Mouse (Mus musculus): ENCODE measurements at regions not wholly inside any gene's neighbourhood (a gene's known extent, or its start where the extent isn't known, plus 50 kb on each side); places are given as distances from the start of the nearest gene placed in this dataset.

DNA sequence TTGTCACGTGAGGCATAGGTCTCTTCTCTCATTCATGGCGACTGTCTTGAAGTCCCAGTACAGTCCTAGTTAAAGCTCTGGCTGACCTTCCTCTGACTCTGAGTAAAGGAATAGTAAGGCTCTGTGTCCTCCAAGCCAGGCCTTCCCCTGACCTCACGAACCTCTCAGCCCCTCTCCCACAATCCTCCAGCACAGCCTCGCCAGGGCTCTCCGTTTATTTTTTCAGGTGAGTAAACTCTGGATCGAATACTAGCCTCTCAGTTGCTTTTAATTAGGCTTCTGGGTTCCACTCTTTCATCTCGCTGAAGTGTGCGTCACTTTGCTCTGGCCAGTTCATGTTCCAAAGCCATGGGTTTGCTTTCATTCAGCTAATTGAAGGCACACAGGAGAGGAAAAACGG lies 133.8 kb downstream of the Mylk4 start:
- no peak overlapping the region for H3K27ac ChIP-seq (ENCODE audit: control insufficient read depth, insufficient read depth, low read depth, low read length, poor library complexity)
- no peaks in the 10 kb centered on the region; the same call in 1 of the 2 replicates for H3K4me1 ChIP-seq (ENCODE audit: control insufficient read depth, insufficient read depth, low read length)
- WGBS, result 85% methylated on average over 9 of the region's 9 CpGs
- TF ChIP-seq POLR2A (IDR thresholded peaks at IDR 0.05; ENCODE audit: borderline replicate concordance, control insufficient read depth, low read depth, low read length) (no peak), CTCF (IDR thresholded peaks at IDR 0.05; ENCODE audit: control insufficient read depth, insufficient read depth, low read length) (no peak)
- H3K4me3 ChIP-seq (replicated peaks; ENCODE audit: control insufficient read depth, low read depth, low read length), result no peak overlapping the region

DNA sequence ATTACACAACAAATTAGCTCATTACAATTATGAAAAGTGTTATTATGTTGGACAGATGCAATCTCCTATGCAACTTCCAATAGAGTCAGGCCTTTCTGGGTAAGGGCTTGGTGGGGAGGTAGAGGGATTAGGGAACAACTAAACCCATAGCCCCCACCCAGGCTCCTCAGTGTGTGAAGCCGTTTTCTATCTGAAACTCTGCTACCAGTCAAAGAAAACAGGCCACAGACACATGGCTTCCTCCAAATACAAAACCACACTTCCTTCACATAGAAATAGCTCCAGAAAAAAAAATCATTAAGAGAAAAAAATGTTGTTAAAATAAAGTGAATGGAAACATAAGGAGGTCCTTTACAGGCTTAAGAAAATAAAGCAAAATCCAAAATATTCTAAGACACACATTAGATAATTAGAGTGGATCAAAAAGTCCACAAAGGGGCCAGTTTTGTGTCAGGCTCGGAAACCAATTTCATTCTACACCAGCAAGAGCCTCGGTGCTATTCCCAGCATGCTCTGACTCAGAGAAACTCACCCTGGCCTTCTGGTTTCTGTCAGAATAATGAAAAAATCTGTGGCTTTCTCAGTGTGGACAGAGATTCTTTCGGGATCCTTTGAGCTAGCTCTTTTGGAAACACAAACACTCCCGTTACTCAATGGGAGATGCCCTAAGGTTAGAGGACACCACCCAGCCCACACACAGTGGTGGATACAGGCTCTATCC lies 140.6 kb downstream of the Mylk4 start:
- H3K27ac ChIP-seq (ENCODE audit: control insufficient read depth, insufficient read depth, low read depth, low read length, poor library complexity), result no peak overlapping the region
- no peaks in the 10 kb centered on the region; the same call in 1 of the 2 replicates for H3K4me1 ChIP-seq (ENCODE audit: control insufficient read depth, insufficient read depth, low read length)
- no peak overlapping the region for H3K4me3 ChIP-seq (replicated peaks; ENCODE audit: control insufficient read depth, low read depth, low read length)
- 32% methylated on average over 5 of the region's 5 CpGs for WGBS
- TF ChIP-seq POLR2A (IDR thresholded peaks at IDR 0.05; ENCODE audit: borderline replicate concordance, control insufficient read depth, low read depth, low read length) (no peak), CTCF (IDR thresholded peaks at IDR 0.05; ENCODE audit: control insufficient read depth, insufficient read depth, low read length) (no peak)

DNA sequence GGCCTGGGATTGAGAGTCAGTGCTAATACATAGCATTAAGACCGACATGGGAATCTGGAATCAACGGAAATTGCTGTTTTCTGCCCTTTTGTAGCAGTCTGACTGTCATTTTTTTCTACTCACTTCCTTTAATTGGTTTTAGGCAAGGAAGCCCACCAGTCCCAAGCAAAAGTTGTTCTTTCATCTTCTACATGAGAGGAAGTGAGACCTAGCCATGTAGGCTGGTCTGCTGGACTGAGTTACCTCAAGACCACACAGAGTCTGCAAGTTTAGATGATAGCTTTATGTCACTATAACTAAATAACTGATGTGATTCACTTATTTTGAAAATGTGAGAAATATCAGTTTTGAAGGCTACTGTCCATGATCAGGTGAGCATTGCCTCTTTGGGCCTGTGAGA lies 142.8 kb downstream of the Mylk4 start:
- H3K27ac ChIP-seq (ENCODE audit: control insufficient read depth, insufficient read depth, low read depth, low read length, poor library complexity), result no peak overlapping the region
- no peak overlapping the region for H3K4me3 ChIP-seq (replicated peaks; ENCODE audit: control insufficient read depth, low read depth, low read length)
- TF ChIP-seq POLR2A (IDR thresholded peaks at IDR 0.05; ENCODE audit: borderline replicate concordance, control insufficient read depth, low read depth, low read length), result no peak
- no peaks in the 10 kb centered on the region for H3K4me1 ChIP-seq (ENCODE audit: control insufficient read depth, insufficient read depth, low read length)
- 55% methylated on average over 2 of the region's 2 CpGs for WGBS

GRCm38 (mm10) chr13:32630122-32630732 lies 153.5 kb downstream of the Mylk4 start:
- Histone ChIP-seq H3K27ac (ENCODE audit: control insufficient read depth, insufficient read depth, low read depth, low read length, poor library complexity) (no peak overlapping the region), H3K4me1 (ENCODE audit: control insufficient read depth, insufficient read depth, low read length) (no peaks in the 10 kb centered on the region), H3K4me3 (replicated peaks; ENCODE audit: control insufficient read depth, low read depth, low read length) (no peak overlapping the region)
- TF ChIP-seq CTCF (IDR thresholded peaks at IDR 0.05; ENCODE audit: control insufficient read depth, insufficient read depth, low read length), result no peak
- no peak for TF ChIP-seq POLR2A (IDR thresholded peaks at IDR 0.05; ENCODE audit: borderline replicate concordance, control insufficient read depth, low read depth, low read length)

DNA sequence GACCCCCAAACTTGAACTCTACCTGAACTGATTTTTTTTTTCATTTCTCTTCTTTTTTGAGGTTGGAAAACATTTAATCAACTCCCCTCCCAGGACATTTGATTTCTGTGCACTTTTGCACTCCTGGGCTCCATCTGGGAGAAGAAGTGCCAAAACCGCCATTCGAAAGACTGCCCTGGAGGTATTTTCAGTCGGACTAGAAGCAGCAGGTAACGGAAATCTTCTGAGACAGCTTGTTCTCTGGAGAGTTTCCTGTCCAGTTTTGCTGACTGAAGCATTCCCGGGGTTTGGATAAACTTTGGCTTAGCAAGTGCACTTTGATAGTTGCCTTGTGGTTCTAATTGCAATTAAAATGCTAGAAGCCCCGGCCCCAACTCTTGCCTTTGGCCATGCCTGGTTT lies 169.8 kb downstream of the Mylk4 start:
- peaks cover 2% of the 10 kb centered on the region; the same call in 1 of the 2 replicates for H3K4me1 ChIP-seq (ENCODE audit: control insufficient read depth, insufficient read depth, low read length)
- WGBS, result 72% methylated on average over 6 of the region's 6 CpGs
- TF ChIP-seq CTCF (IDR thresholded peaks at IDR 0.05; ENCODE audit: control insufficient read depth, insufficient read depth, low read length) (no peak), POLR2A (IDR thresholded peaks at IDR 0.05; ENCODE audit: borderline replicate concordance, control insufficient read depth, low read depth, low read length) (no peak)
- no peak overlapping the region for H3K4me3 ChIP-seq (replicated peaks; ENCODE audit: control insufficient read depth, low read depth, low read length)
- H3K27ac ChIP-seq (ENCODE audit: control insufficient read depth, insufficient read depth, low read depth, low read length, poor library complexity), result no peak overlapping the region

GRCm38 (mm10) chr13:32611551-32612295 lies 172.0 kb downstream of the Mylk4 start:
- peaks cover 2% of the 10 kb centered on the region; the same call in 1 of the 2 replicates for H3K4me1 ChIP-seq (ENCODE audit: control insufficient read depth, insufficient read depth, low read length)
- no peak for TF ChIP-seq CTCF (IDR thresholded peaks at IDR 0.05; ENCODE audit: control insufficient read depth, insufficient read depth, low read length)
- peak overlapping the region; percentile 47 for H3K27ac ChIP-seq (ENCODE audit: control insufficient read depth, insufficient read depth, low read depth, low read length, poor library complexity)
- WGBS, result 20% methylated on average over 13 of the region's 13 CpGs
- no peak overlapping the region for H3K4me3 ChIP-seq (replicated peaks; ENCODE audit: control insufficient read depth, low read depth, low read length)

GRCm38 (mm10) chr13:32610970-32611369 lies 172.8 kb downstream of the Mylk4 start:
- Histone ChIP-seq H3K4me3 (replicated peaks; ENCODE audit: control insufficient read depth, low read depth, low read length) (no peak overlapping the region), H3K27ac (ENCODE audit: control insufficient read depth, insufficient read depth, low read depth, low read length, poor library complexity) (peak overlapping the region; percentile 19), H3K4me1 (ENCODE audit: control insufficient read depth, insufficient read depth, low read length) (peaks cover 2% of the 10 kb centered on the region; the same call in 1 of the 2 replicates)
- WGBS, result 23% methylated on average over 5 of the region's 5 CpGs
- no peak for TF ChIP-seq CTCF (IDR thresholded peaks at IDR 0.05; ENCODE audit: control insufficient read depth, insufficient read depth, low read length)
- no peak for TF ChIP-seq POLR2A (IDR thresholded peaks at IDR 0.05; ENCODE audit: borderline replicate concordance, control insufficient read depth, low read depth, low read length)

- WGBS, result 81% methylated on average over 3 of the region's 3 CpGs
- H3K27ac ChIP-seq (ENCODE audit: control insufficient read depth, insufficient read depth, low read depth, low read length, poor library complexity), result no peak overlapping the region
- peaks cover 2% of the 10 kb centered on the region; the same call in 1 of the 2 replicates for H3K4me1 ChIP-seq (ENCODE audit: control insufficient read depth, insufficient read depth, low read length)
- TF ChIP-seq POLR2A (IDR thresholded peaks at IDR 0.05; ENCODE audit: borderline replicate concordance, control insufficient read depth, low read depth, low read length), result no peak
- TF ChIP-seq CTCF (IDR thresholded peaks at IDR 0.05; ENCODE audit: control insufficient read depth, insufficient read depth, low read length), result no peak
- H3K4me3 ChIP-seq (replicated peaks; ENCODE audit: control insufficient read depth, low read depth, low read length), result no peak overlapping the region
Observed at GRCm38 (mm10) chr13:32608413-32608812, 175.3 kb downstream of the Mylk4 start.

All from bone marrow, adult 2 months (tissue).